Mouse (Mus musculus): ENCODE measurements around the gene Ppfibp1. TPM values are rescaled to one million over a fixed set of nuclear protein-coding genes. Genes with fewer than 3 reads are reported as not detected.

The Ppfibp1 gene
- total RNA-seq, 1 experiment, result 39.9 TPM

- no peak overlapping the region for H3K9ac ChIP-seq (ENCODE audit: insufficient read depth, low read depth, low read length, poor library complexity, severe bottlenecking)
- H3K9me3 ChIP-seq (ENCODE audit: control insufficient read depth, insufficient read depth, low read depth, low read length), result no peaks in the 10 kb centered on the region
- TF ChIP-seq ZC3H11A (IDR thresholded peaks at IDR 0.05; ENCODE audit: borderline replicate concordance, low read depth, low read length), result no peak
- no peak for TF ChIP-seq ZNF384 (IDR thresholded peaks at IDR 0.05; ENCODE audit: low read depth, low read length)
- no peak for TF ChIP-seq HCFC1 (IDR thresholded peaks at IDR 0.05; ENCODE audit: borderline replicate concordance, insufficient read depth, low read length)
- no peak for TF ChIP-seq CHD2 (IDR thresholded peaks at IDR 0.05; ENCODE audit: low read depth, low read length)
- no peak for TF ChIP-seq MAFK (IDR thresholded peaks at IDR 0.05; ENCODE audit: insufficient read depth, low read depth, low read length)
- no peak for DNase-seq (ENCODE audit: low read depth, low spot score)
- H3K4me1 ChIP-seq (ENCODE audit: control insufficient read depth in 2 of 2, insufficient read depth in 2 of 2, low read length in 2 of 2, poor library complexity in 1 of 2), result no peaks in the 10 kb centered on the region
- H3K4me3 ChIP-seq (ENCODE audit: insufficient read depth in 1 of 2, low read depth in 1 of 2, low read length in 2 of 2, poor library complexity in 1 of 2, severe bottlenecking in 1 of 2), result no peak overlapping the region
- no peak overlapping the region for H3K27ac ChIP-seq (ENCODE audit: insufficient read depth, low read depth, low read length, poor library complexity, severe bottlenecking)
- in situ Hi-C loops (cut with MboI; ENCODE audit: low sequenced_read_pairs in 2 of 2, unreplicated experiment in 2 of 2), result no loop called here
- H3K36me3 ChIP-seq (ENCODE audit: control insufficient read depth, insufficient read depth, low read length, poor library complexity, severe bottlenecking), result peaks cover 16% of the 10 kb centered on the region; the same call in 1 of the 2 replicates
Measured at GRCm38 (mm10) chr6:147023133-147023395, 134.8 kb downstream of the Ppfibp1 start.

DNA sequence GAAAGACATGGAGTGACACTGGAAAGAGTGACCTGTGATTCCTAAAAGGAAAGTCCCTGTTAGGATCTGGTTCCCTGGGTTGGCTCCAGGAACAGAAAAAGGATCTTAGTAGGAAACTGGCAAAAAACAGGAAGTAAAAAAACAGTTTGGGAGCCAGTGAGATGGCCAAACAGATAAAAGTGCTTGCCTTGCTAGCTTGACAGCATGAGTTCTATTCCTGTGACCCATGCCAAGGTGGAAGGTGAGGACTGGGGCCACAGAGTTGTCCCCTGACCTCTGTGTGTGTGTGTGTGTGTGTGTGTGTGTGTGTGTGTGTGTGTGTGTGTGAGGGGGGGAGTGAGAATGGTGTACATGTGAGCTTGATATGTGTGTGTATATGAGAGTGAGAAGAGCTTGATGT, 135.3 kb downstream of the Ppfibp1 start:
- H3K4me1 ChIP-seq (ENCODE audit: control insufficient read depth in 2 of 2, insufficient read depth in 2 of 2, low read length in 2 of 2, poor library complexity in 1 of 2), result no peaks in the 10 kb centered on the region
- peaks cover 16% of the 10 kb centered on the region; the same call in 1 of the 2 replicates for H3K36me3 ChIP-seq (ENCODE audit: control insufficient read depth, insufficient read depth, low read length, poor library complexity, severe bottlenecking)
- no peak for TF ChIP-seq ZNF384 (IDR thresholded peaks at IDR 0.05; ENCODE audit: low read depth, low read length)
- no peak for TF ChIP-seq MAFK (IDR thresholded peaks at IDR 0.05; ENCODE audit: insufficient read depth, low read depth, low read length)
- TF ChIP-seq HCFC1 (IDR thresholded peaks at IDR 0.05; ENCODE audit: borderline replicate concordance, insufficient read depth, low read length), result no peak
- TF ChIP-seq CHD2 (IDR thresholded peaks at IDR 0.05; ENCODE audit: low read depth, low read length), result no peak
- TF ChIP-seq ZC3H11A (IDR thresholded peaks at IDR 0.05; ENCODE audit: borderline replicate concordance, low read depth, low read length), result no peak
- in situ Hi-C loops (cut with MboI; ENCODE audit: low sequenced_read_pairs in 2 of 2, unreplicated experiment in 2 of 2), result no loop called here
- no peaks in the 10 kb centered on the region for H3K9me3 ChIP-seq (ENCODE audit: control insufficient read depth, insufficient read depth, low read depth, low read length)
- H3K4me3 ChIP-seq (ENCODE audit: insufficient read depth in 1 of 2, low read depth in 1 of 2, low read length in 2 of 2, poor library complexity in 1 of 2, severe bottlenecking in 1 of 2), result no peak overlapping the region
- no peak overlapping the region for H3K27ac ChIP-seq (ENCODE audit: insufficient read depth, low read depth, low read length, poor library complexity, severe bottlenecking)
- H3K9ac ChIP-seq (ENCODE audit: insufficient read depth, low read depth, low read length, poor library complexity, severe bottlenecking), result no peak overlapping the region
- DNase-seq (ENCODE audit: low read depth, low spot score), result no peak

DNA sequence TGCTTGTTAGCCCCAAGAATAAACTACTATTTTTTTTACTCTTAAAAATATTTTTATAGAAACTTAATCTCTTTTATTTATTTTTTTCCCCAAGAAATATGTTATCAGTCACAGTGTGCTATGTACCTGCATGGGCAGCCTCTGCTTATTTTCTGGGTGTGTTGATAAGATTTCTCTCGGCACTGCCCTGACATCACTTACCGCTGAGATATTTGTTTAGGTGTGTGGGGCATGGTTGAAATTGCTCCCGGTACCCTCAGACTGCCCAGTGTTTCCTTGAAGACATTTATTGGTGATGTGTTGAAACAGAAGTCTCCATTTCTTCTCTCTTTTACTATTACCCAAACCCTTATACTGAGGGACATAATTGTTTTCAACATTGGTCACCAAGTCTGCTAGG, 136.5 kb downstream of the Ppfibp1 start:
- Histone ChIP-seq H3K9ac (ENCODE audit: insufficient read depth, low read depth, low read length, poor library complexity, severe bottlenecking) (no peak overlapping the region), H3K4me3 (ENCODE audit: insufficient read depth in 1 of 2, low read depth in 1 of 2, low read length in 2 of 2, poor library complexity in 1 of 2, severe bottlenecking in 1 of 2) (no peak overlapping the region), H3K4me1 (ENCODE audit: control insufficient read depth in 2 of 2, insufficient read depth in 2 of 2, low read length in 2 of 2, poor library complexity in 1 of 2) (no peaks in the 10 kb centered on the region), H3K27ac (ENCODE audit: insufficient read depth, low read depth, low read length, poor library complexity, severe bottlenecking) (no peak overlapping the region), H3K36me3 (ENCODE audit: control insufficient read depth, insufficient read depth, low read length, poor library complexity, severe bottlenecking) (peaks cover 16% of the 10 kb centered on the region; the same call in 1 of the 2 replicates), H3K9me3 (ENCODE audit: control insufficient read depth, insufficient read depth, low read depth, low read length) (no peaks in the 10 kb centered on the region)
- no peak for DNase-seq (ENCODE audit: low read depth, low spot score)
- TF ChIP-seq ZNF384 (IDR thresholded peaks at IDR 0.05; ENCODE audit: low read depth, low read length), result no peak
- no peak for TF ChIP-seq HCFC1 (IDR thresholded peaks at IDR 0.05; ENCODE audit: borderline replicate concordance, insufficient read depth, low read length)
- no peak for TF ChIP-seq MAFK (IDR thresholded peaks at IDR 0.05; ENCODE audit: insufficient read depth, low read depth, low read length)
- no peak for TF ChIP-seq ZC3H11A (IDR thresholded peaks at IDR 0.05; ENCODE audit: borderline replicate concordance, low read depth, low read length)
- no peak for TF ChIP-seq CHD2 (IDR thresholded peaks at IDR 0.05; ENCODE audit: low read depth, low read length)
- in situ Hi-C loops (cut with MboI; ENCODE audit: low sequenced_read_pairs in 2 of 2, unreplicated experiment in 2 of 2), result no loop called here

DNA sequence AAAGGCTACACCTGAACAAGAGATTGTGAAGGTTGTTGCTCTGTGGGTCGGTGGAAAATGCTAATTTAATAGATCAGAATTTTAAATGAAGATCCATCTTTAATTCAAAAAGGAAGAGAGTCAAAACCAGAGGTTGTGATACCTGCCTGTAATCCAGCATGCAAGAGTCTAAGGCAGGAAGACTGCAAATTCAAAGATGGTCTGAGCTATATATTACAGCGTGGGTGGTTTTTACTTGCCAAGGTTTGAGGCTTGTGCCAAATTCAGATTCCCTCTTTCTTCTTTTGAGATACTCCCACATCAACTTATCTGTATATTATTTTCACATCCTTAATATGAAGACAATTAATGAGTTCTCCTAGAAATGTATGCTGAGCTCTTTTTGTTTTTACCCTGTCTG, 140.1 kb downstream of the Ppfibp1 start:
- Histone ChIP-seq H3K9me3 (ENCODE audit: control insufficient read depth, insufficient read depth, low read depth, low read length) (no peaks in the 10 kb centered on the region), H3K27ac (ENCODE audit: insufficient read depth, low read depth, low read length, poor library complexity, severe bottlenecking) (no peak overlapping the region), H3K4me1 (ENCODE audit: control insufficient read depth in 2 of 2, insufficient read depth in 2 of 2, low read length in 2 of 2, poor library complexity in 1 of 2) (no peaks in the 10 kb centered on the region), H3K9ac (ENCODE audit: insufficient read depth, low read depth, low read length, poor library complexity, severe bottlenecking) (no peak overlapping the region), H3K4me3 (ENCODE audit: insufficient read depth in 1 of 2, low read depth in 1 of 2, low read length in 2 of 2, poor library complexity in 1 of 2, severe bottlenecking in 1 of 2) (no peak overlapping the region), H3K36me3 (ENCODE audit: control insufficient read depth, insufficient read depth, low read length, poor library complexity, severe bottlenecking) (peaks cover 18% of the 10 kb centered on the region; the same call in 1 of the 2 replicates)
- in situ Hi-C loops (cut with MboI; ENCODE audit: low sequenced_read_pairs in 2 of 2, unreplicated experiment in 2 of 2), result no loop called here
- DNase-seq (ENCODE audit: low read depth, low spot score), result no peak
- no peak for TF ChIP-seq HCFC1 (IDR thresholded peaks at IDR 0.05; ENCODE audit: borderline replicate concordance, insufficient read depth, low read length)
- TF ChIP-seq MAFK (IDR thresholded peaks at IDR 0.05; ENCODE audit: insufficient read depth, low read depth, low read length), result no peak
- TF ChIP-seq CHD2 (IDR thresholded peaks at IDR 0.05; ENCODE audit: low read depth, low read length), result no peak
- TF ChIP-seq ZC3H11A (IDR thresholded peaks at IDR 0.05; ENCODE audit: borderline replicate concordance, low read depth, low read length), result no peak

DNA sequence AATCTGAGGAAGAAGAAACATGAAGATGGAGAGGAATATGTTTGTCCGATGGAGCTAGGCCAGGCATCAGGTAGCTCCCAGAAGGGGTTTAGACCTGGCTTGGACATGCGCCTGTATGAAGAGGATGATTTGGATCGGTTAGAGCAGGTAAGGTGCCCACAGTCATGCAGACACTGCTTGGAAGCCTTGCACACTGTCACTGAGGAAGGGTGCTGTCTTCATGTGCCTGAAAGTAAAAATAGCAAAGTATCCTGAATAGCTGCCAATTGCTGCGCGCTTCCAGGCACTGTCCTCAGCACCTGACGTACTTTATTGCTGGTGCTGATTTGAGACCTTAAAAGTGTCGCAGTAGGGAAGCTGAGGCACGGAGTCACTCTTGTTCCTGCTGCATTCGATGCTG, 141.3 kb downstream of the Ppfibp1 start:
- H3K27ac ChIP-seq (ENCODE audit: insufficient read depth, low read depth, low read length, poor library complexity, severe bottlenecking), result no peak overlapping the region
- no peak overlapping the region for H3K9ac ChIP-seq (ENCODE audit: insufficient read depth, low read depth, low read length, poor library complexity, severe bottlenecking)
- no peaks in the 10 kb centered on the region for H3K9me3 ChIP-seq (ENCODE audit: control insufficient read depth, insufficient read depth, low read depth, low read length)
- no peak for DNase-seq (ENCODE audit: low read depth, low spot score)
- peaks cover 18% of the 10 kb centered on the region; the same call in 1 of the 2 replicates for H3K36me3 ChIP-seq (ENCODE audit: control insufficient read depth, insufficient read depth, low read length, poor library complexity, severe bottlenecking)
- H3K4me3 ChIP-seq (ENCODE audit: insufficient read depth in 1 of 2, low read depth in 1 of 2, low read length in 2 of 2, poor library complexity in 1 of 2, severe bottlenecking in 1 of 2), result no peak overlapping the region
- TF ChIP-seq MAFK (IDR thresholded peaks at IDR 0.05; ENCODE audit: insufficient read depth, low read depth, low read length) (no peak), CHD2 (IDR thresholded peaks at IDR 0.05; ENCODE audit: low read depth, low read length) (no peak), HCFC1 (IDR thresholded peaks at IDR 0.05; ENCODE audit: borderline replicate concordance, insufficient read depth, low read length) (no peak), ZNF384 (IDR thresholded peaks at IDR 0.05; ENCODE audit: low read depth, low read length) (no peak), ZC3H11A (IDR thresholded peaks at IDR 0.05; ENCODE audit: borderline replicate concordance, low read depth, low read length) (no peak)
- in situ Hi-C loops (cut with MboI; ENCODE audit: low sequenced_read_pairs in 2 of 2, unreplicated experiment in 2 of 2), result no loop called here
- no peaks in the 10 kb centered on the region for H3K4me1 ChIP-seq (ENCODE audit: control insufficient read depth in 2 of 2, insufficient read depth in 2 of 2, low read length in 2 of 2, poor library complexity in 1 of 2)

All from ES-E14 (cell line).